Mouse (Mus musculus): ENCODE data around the gene U2af2. TPM values are rescaled to one million over a fixed set of nuclear protein-coding genes. Genes with fewer than 3 reads are reported as not detected.

U2af2 gene
- polyA plus RNA-seq, 1 experiment from 2014 or later: 99.8 TPM

- Histone ChIP-seq H3K9me3 (no peaks in the 10 kb centered on the region), H3K4me1 (replicated peaks) (peaks cover 36% of the 10 kb centered on the region), H3K4me3 (peak overlapping the region; percentile 100), H3K27ac (replicated peaks) (peak overlapping the region; percentile 93), H3K9ac (peak overlapping the region; percentile 100), H3K27me3 (no peaks in the 10 kb centered on the region), H3K36me3 (peaks cover 33% of the 10 kb centered on the region), H3K4me2 (peak overlapping the region; percentile 86)
- ATAC-seq (ENCODE audit: low FRiP score, low read depth): no peak
- WGBS: 15% methylated on average over 6 of the region's 6 CpGs
These were observed 18.9 kb downstream of the U2af2 start for GRCm38 (mm10) chr7:5080815-5081214.

GRCm38 (mm10) chr7:5081241-5081640 lies 19.3 kb downstream of the U2af2 start:
- peaks cover 30% of the 10 kb centered on the region for H3K36me3 ChIP-seq
- no peak for ATAC-seq (ENCODE audit: low FRiP score, low read depth)
- no peaks in the 10 kb centered on the region for H3K9me3 ChIP-seq
- no peak overlapping the region for H3K27ac ChIP-seq (replicated peaks)
- no peaks in the 10 kb centered on the region for H3K27me3 ChIP-seq
- peak overlapping the region; percentile 100 for H3K9ac ChIP-seq
- H3K4me2 ChIP-seq: peak overlapping the region; percentile 86
- H3K4me1 ChIP-seq (replicated peaks): peaks cover 36% of the 10 kb centered on the region
- WGBS: 78% methylated on average over 6 of the region's 6 CpGs
- peak overlapping the region; percentile 100 for H3K4me3 ChIP-seq

- no peak for ATAC-seq (ENCODE audit: low FRiP score, low read depth)
- H3K27me3 ChIP-seq: no peaks in the 10 kb centered on the region
- no peaks in the 10 kb centered on the region for H3K9me3 ChIP-seq
- peak overlapping the region; percentile 86 for H3K4me2 ChIP-seq
- no peak overlapping the region for H3K4me3 ChIP-seq
- peaks cover 23% of the 10 kb centered on the region for H3K36me3 ChIP-seq
- WGBS: 96% methylated on average over 2 of the region's 2 CpGs
- H3K27ac ChIP-seq (replicated peaks): no peak overlapping the region
- H3K9ac ChIP-seq: no peak overlapping the region
- H3K4me1 ChIP-seq (replicated peaks): peaks cover 36% of the 10 kb centered on the region
These were observed 20.0 kb downstream of the U2af2 start for GRCm38 (mm10) chr7:5081939-5082338.

GRCm38 (mm10) chr7:5083325-5084105 lies 21.6 kb downstream of the U2af2 start:
- Histone ChIP-seq H3K4me3 (no peak overlapping the region), H3K36me3 (peaks cover 11% of the 10 kb centered on the region), H3K4me2 (no peak overlapping the region), H3K27ac (replicated peaks) (no peak overlapping the region), H3K4me1 (replicated peaks) (peaks cover 36% of the 10 kb centered on the region), H3K27me3 (no peaks in the 10 kb centered on the region), H3K9me3 (no peaks in the 10 kb centered on the region), H3K9ac (no peak overlapping the region)
- ATAC-seq (ENCODE audit: low FRiP score, low read depth): no peak
- WGBS: 94% methylated on average over 18 of the region's 18 CpGs

- 95% methylated on average over 1 of the region's 1 CpGs for WGBS
- no peak for ATAC-seq (ENCODE audit: low FRiP score, low read depth)
- H3K36me3 ChIP-seq: peaks cover 11% of the 10 kb centered on the region
These were observed 23.6 kb downstream of the U2af2 start for GRCm38 (mm10) chr7:5085512-5085911.

GRCm38 (mm10) chr7:5086921-5087440 lies 25.0 kb downstream of the U2af2 start:
- Histone ChIP-seq H3K4me2 (no peak overlapping the region), H3K9ac (no peak overlapping the region), H3K4me1 (replicated peaks) (peaks cover 21% of the 10 kb centered on the region), H3K36me3 (peaks cover 15% of the 10 kb centered on the region), H3K9me3 (no peaks in the 10 kb centered on the region), H3K27ac (replicated peaks) (no peak overlapping the region), H3K4me3 (no peak overlapping the region), H3K27me3 (no peaks in the 10 kb centered on the region)
- no peak for ATAC-seq (ENCODE audit: low FRiP score, low read depth)
- 78% methylated on average over 5 of the region's 5 CpGs for WGBS

More at GRCm38 (mm10) chr7:5085512-5085911, 23.6 kb downstream of the U2af2 start:
- Histone ChIP-seq H3K27me3 (no peaks in the 10 kb centered on the region), H3K4me2 (no peak overlapping the region), H3K9me3 (no peaks in the 10 kb centered on the region), H3K27ac (replicated peaks) (no peak overlapping the region), H3K4me1 (replicated peaks) (peaks cover 36% of the 10 kb centered on the region), H3K9ac (no peak overlapping the region), H3K4me3 (no peak overlapping the region)

GRCm38 (mm10) chr7:5087886-5088285 lies 25.9 kb downstream of the U2af2 start:
- peaks cover 14% of the 10 kb centered on the region for H3K4me1 ChIP-seq (replicated peaks)
- WGBS: 88% methylated on average over 4 of the region's 4 CpGs
- H3K4me2 ChIP-seq: no peak overlapping the region
- no peak for ATAC-seq (ENCODE audit: low FRiP score, low read depth)
- H3K9ac ChIP-seq: no peak overlapping the region
- H3K27me3 ChIP-seq: no peaks in the 10 kb centered on the region
- peaks cover 18% of the 10 kb centered on the region for H3K36me3 ChIP-seq
- no peak overlapping the region for H3K27ac ChIP-seq (replicated peaks)
- H3K9me3 ChIP-seq: no peaks in the 10 kb centered on the region
- H3K4me3 ChIP-seq: no peak overlapping the region

GRCm38 (mm10) chr7:5089853-5090252 lies 27.9 kb downstream of the U2af2 start:
- H3K36me3 ChIP-seq: peaks cover 30% of the 10 kb centered on the region

GRCm38 (mm10) chr7:5091008-5091728 lies 29.2 kb downstream of the U2af2 start:
- no peak overlapping the region for H3K27ac ChIP-seq (replicated peaks)
- ATAC-seq (ENCODE audit: low FRiP score, low read depth): no peak
- H3K4me2 ChIP-seq: no peak overlapping the region
- H3K9me3 ChIP-seq: no peaks in the 10 kb centered on the region
- WGBS: 88% methylated on average over 15 of the region's 15 CpGs
- no peaks in the 10 kb centered on the region for H3K27me3 ChIP-seq
- no peak overlapping the region for H3K4me3 ChIP-seq
- H3K4me1 ChIP-seq (replicated peaks): no peaks in the 10 kb centered on the region; the same call in 1 of the 2 replicates
- H3K9ac ChIP-seq: no peak overlapping the region
- H3K36me3 ChIP-seq: peaks cover 42% of the 10 kb centered on the region

More at GRCm38 (mm10) chr7:5089853-5090252, 27.9 kb downstream of the U2af2 start:
- Histone ChIP-seq H3K4me1 (replicated peaks) (peaks cover 3% of the 10 kb centered on the region; the same call in 1 of the 2 replicates), H3K9ac (no peak overlapping the region), H3K27ac (replicated peaks) (no peak overlapping the region), H3K4me3 (no peak overlapping the region), H3K27me3 (no peaks in the 10 kb centered on the region), H3K4me2 (no peak overlapping the region), H3K9me3 (no peaks in the 10 kb centered on the region)
- ATAC-seq (ENCODE audit: low FRiP score, low read depth): no peak
- WGBS: 95% methylated on average over 15 of the region's 15 CpGs

- Histone ChIP-seq H3K27ac (replicated peaks) (no peak overlapping the region), H3K27me3 (no peaks in the 10 kb centered on the region), H3K4me3 (no peak overlapping the region), H3K9ac (no peak overlapping the region), H3K4me1 (replicated peaks) (no peaks in the 10 kb centered on the region; the same call in 1 of the 2 replicates), H3K4me2 (no peak overlapping the region), H3K9me3 (no peaks in the 10 kb centered on the region), H3K36me3 (peaks cover 50% of the 10 kb centered on the region)
- WGBS: 87% methylated on average over 6 of the region's 6 CpGs
- ATAC-seq (ENCODE audit: low FRiP score, low read depth): no peak
These were observed 30.4 kb downstream of the U2af2 start for GRCm38 (mm10) chr7:5092381-5092780.

GRCm38 (mm10) chr7:5092831-5093510 lies 31.0 kb downstream of the U2af2 start:
- Histone ChIP-seq H3K4me1 (replicated peaks) (no peaks in the 10 kb centered on the region), H3K9me3 (no peaks in the 10 kb centered on the region), H3K27ac (replicated peaks) (no peak overlapping the region), H3K4me2 (no peak overlapping the region), H3K27me3 (no peaks in the 10 kb centered on the region), H3K4me3 (no peak overlapping the region), H3K36me3 (peaks cover 56% of the 10 kb centered on the region), H3K9ac (no peak overlapping the region)
- ATAC-seq (ENCODE audit: low FRiP score, low read depth): no peak
- 86% methylated on average over 21 of the region's 21 CpGs for WGBS

All from hindbrain, embryonic 15.5 days (tissue).